Comparison of ENCODE assay signal across 11 mouse cellular contexts in the genomic region with DNA sequence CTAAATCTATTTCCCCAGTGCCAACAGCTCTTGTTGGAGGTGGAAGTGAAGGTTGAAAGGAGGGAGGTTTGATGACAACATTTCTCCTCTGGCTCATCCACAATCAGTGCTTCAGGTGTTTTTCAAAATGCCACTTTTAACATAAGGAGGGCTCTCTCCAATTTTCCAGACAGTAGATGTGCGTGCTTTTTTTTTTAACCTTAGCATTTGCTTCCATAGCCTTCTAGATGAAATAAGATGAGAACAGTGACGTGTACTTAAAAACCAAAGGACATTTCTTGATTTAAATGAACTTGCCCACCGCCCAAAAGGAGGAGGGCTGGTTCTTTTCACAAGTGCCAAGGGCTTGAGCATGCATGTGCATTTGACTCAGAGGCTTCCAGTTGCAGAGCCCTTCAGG. TPM values are rescaled to one million over a fixed set of nuclear protein-coding genes. Genes with fewer than 3 reads are reported as not detected.
DNase-seq lines count a peak whose midpoint lies in the region; ATAC-seq and TF ChIP-seq lines count a peak whose summit lies in the region.
"Had no signal": no experiment of that assay in that cellular context is flagged by ENCODE, and none has a peak within 500 bp of the region (broad histone marks: within the 10 kb centered on the region; RNA-seq: fewer than 3 reads in every experiment).

No protein-coding gene starts in this region.

- H3K27ac ChIP-seq in liver, postnatal 0 days (ENCODE audit: low read depth), result no peak overlapping the region
- H3K27ac ChIP-seq in liver, embryonic 11.5 days (ENCODE audit: low read depth, low read length), result no peak overlapping the region
- H3K27ac ChIP-seq in forebrain, embryonic 13.5 days, result no peak overlapping the region
- H3K27ac ChIP-seq in limb, embryonic 14.5 days (replicated peaks; ENCODE audit: low read depth, low read length), result no peak overlapping the region
- no peak overlapping the region for H3K27ac ChIP-seq in stomach, postnatal 0 days (replicated peaks)
- H3K27ac ChIP-seq: heart, embryonic 10.5 days; macrophage had no signal

- H3K4me1 ChIP-seq in liver, postnatal 0 days (ENCODE audit: insufficient read depth), result peaks cover 13% of the 10 kb centered on the region
- H3K4me1 ChIP-seq in liver, embryonic 11.5 days (replicated peaks; ENCODE audit: control insufficient read depth, insufficient read depth, low read length), result peaks cover 9% of the 10 kb centered on the region; the same call in 1 of the 2 replicates
- peaks cover 28% of the 10 kb centered on the region for H3K4me1 ChIP-seq in forebrain, embryonic 13.5 days
- peaks cover 6% of the 10 kb centered on the region; the same call in 1 of the 2 replicates for H3K4me1 ChIP-seq in limb, embryonic 14.5 days (ENCODE audit: control insufficient read depth, insufficient read depth, low read length)
- H3K4me1 ChIP-seq in stomach, postnatal 0 days (replicated peaks; ENCODE audit: control insufficient read depth, insufficient read depth), result peaks cover 8% of the 10 kb centered on the region; the same call in 1 of the 2 replicates

- TF ChIP-seq CTCF in liver, postnatal 0 days (IDR thresholded peaks at IDR 0.05; ENCODE audit: low read depth), result no peak
- TF ChIP-seq CTCF in stomach, postnatal 0 days (IDR thresholded peaks at IDR 0.05; ENCODE audit: low read depth), result no peak

- H3K36me3 ChIP-seq in liver, postnatal 0 days (replicated peaks; ENCODE audit: insufficient read depth, low read length), result no peaks in the 10 kb centered on the region
- H3K36me3 ChIP-seq in liver, embryonic 11.5 days (ENCODE audit: control insufficient read depth, insufficient read depth, low read length), result no peaks in the 10 kb centered on the region
- H3K36me3 ChIP-seq in forebrain, embryonic 13.5 days (ENCODE audit: poor library complexity, severe bottlenecking), result no peaks in the 10 kb centered on the region
- H3K36me3 ChIP-seq in limb, embryonic 14.5 days (ENCODE audit: control insufficient read depth, insufficient read depth, low read length), result no peaks in the 10 kb centered on the region
- H3K36me3 ChIP-seq in stomach, postnatal 0 days (ENCODE audit: control insufficient read depth, insufficient read depth, low read length), result no peaks in the 10 kb centered on the region
- H3K36me3 ChIP-seq: heart, embryonic 10.5 days had no signal

- H3K4me2 ChIP-seq in liver, postnatal 0 days (ENCODE audit: low read depth, low read length), result peak overlapping the region; percentile 92; the same call in 1 of the 2 replicates
- H3K4me2 ChIP-seq in liver, embryonic 11.5 days, result no peak overlapping the region; the same call in 1 of the 2 replicates
- H3K4me2 ChIP-seq in forebrain, embryonic 13.5 days, result peak overlapping the region; percentile 99
- peak overlapping the region; percentile 99; the same call in 1 of the 2 replicates for H3K4me2 ChIP-seq in limb, embryonic 14.5 days (replicated peaks; ENCODE audit: low read depth, low read length, severe bottlenecking)
- no peak overlapping the region for H3K4me2 ChIP-seq in stomach, postnatal 0 days (replicated peaks; ENCODE audit: low read depth)

- H3K9ac ChIP-seq in liver, postnatal 0 days (replicated peaks), result no peak overlapping the region
- no peak overlapping the region for H3K9ac ChIP-seq in liver, embryonic 11.5 days (ENCODE audit: low read depth, low read length)
- no peak overlapping the region for H3K9ac ChIP-seq in forebrain, embryonic 13.5 days
- H3K9ac ChIP-seq in limb, embryonic 14.5 days (ENCODE audit: low read depth, low read length, severe bottlenecking), result no peak overlapping the region
- H3K9ac ChIP-seq in stomach, postnatal 0 days (ENCODE audit: low read length), result no peak overlapping the region

- WGBS in liver, postnatal 0 days (ENCODE audit: insufficient replicate concordance), result 45% methylated on average over 3 of the region's 3 CpGs
- WGBS in liver, embryonic 11.5 days, result 39% methylated on average over 3 of the region's 3 CpGs
- 36% methylated on average over 3 of the region's 3 CpGs for WGBS in forebrain, embryonic 13.5 days
- 35% methylated on average over 3 of the region's 3 CpGs for WGBS in limb, embryonic 14.5 days
- 44% methylated on average over 3 of the region's 3 CpGs for WGBS in stomach, postnatal 0 days

- no peak overlapping the region for H3K4me3 ChIP-seq in liver, postnatal 0 days (ENCODE audit: low read depth, low read length)
- no peak overlapping the region for H3K4me3 ChIP-seq in liver, embryonic 11.5 days (ENCODE audit: low read depth, low read length)
- H3K4me3 ChIP-seq in forebrain, embryonic 13.5 days, result peak overlapping the region; percentile 56; the same call in 1 of the 2 replicates
- H3K4me3 ChIP-seq in limb, embryonic 14.5 days (replicated peaks; ENCODE audit: low read length), result peak overlapping the region; percentile 56; the same call in 1 of the 2 replicates
- H3K4me3 ChIP-seq in stomach, postnatal 0 days (ENCODE audit: low read depth, low read length), result peak overlapping the region; percentile 58; the same call in 1 of the 2 replicates
- H3K4me3 ChIP-seq: erythroblast, embryonic 14.5 days had no signal

- DNase-seq in liver, postnatal 0 days, result no peak
- no peak for DNase-seq in liver, embryonic 11.5 days (ENCODE audit: low spot score)
- no peak for DNase-seq in limb, embryonic 14.5 days (ENCODE audit: low spot score)
- no peak for DNase-seq in stomach, postnatal 0 days (ENCODE audit: low spot score)
- no peak for DNase-seq in right cerebral cortex, postnatal 36 days (ENCODE audit: low spot score in 2 of 2)
- no peak for DNase-seq in spleen, postnatal 14 days (ENCODE audit: low spot score in 2 of 2)
- DNase-seq: cerebellum, adult 11 months had no signal

- H3K27me3 ChIP-seq in liver, postnatal 0 days (ENCODE audit: insufficient read depth, low read length), result peaks cover 35% of the 10 kb centered on the region
- peaks cover 53% of the 10 kb centered on the region for H3K27me3 ChIP-seq in liver, embryonic 11.5 days (replicated peaks; ENCODE audit: control insufficient read depth, insufficient read depth, low read length)
- H3K27me3 ChIP-seq in forebrain, embryonic 13.5 days, result peaks cover 56% of the 10 kb centered on the region
- H3K27me3 ChIP-seq in limb, embryonic 14.5 days (ENCODE audit: control insufficient read depth, insufficient read depth, low read length), result peaks cover 41% of the 10 kb centered on the region
- H3K27me3 ChIP-seq in stomach, postnatal 0 days (ENCODE audit: control insufficient read depth, insufficient read depth, low read length), result peaks cover 4% of the 10 kb centered on the region; the same call in 1 of the 2 replicates

- no peak for TF ChIP-seq EP300 in liver, postnatal 0 days (IDR thresholded peaks at IDR 0.05; ENCODE audit: low read depth)
- TF ChIP-seq EP300 in stomach, postnatal 0 days (optimal IDR thresholded peaks at IDR 0.05), result no peak

- no peak for TF ChIP-seq POLR2A in limb, embryonic 14.5 days (IDR thresholded peaks at IDR 0.05; ENCODE audit: borderline replicate concordance, extremely low read depth, insufficient read depth, insufficient read length)

- no peaks in the 10 kb centered on the region for H3K9me3 ChIP-seq in liver, postnatal 0 days (ENCODE audit: low read length)
- no peaks in the 10 kb centered on the region for H3K9me3 ChIP-seq in liver, embryonic 11.5 days (ENCODE audit: control insufficient read depth, low read length)
- H3K9me3 ChIP-seq in forebrain, embryonic 13.5 days (replicated peaks), result no peaks in the 10 kb centered on the region
- no peaks in the 10 kb centered on the region for H3K9me3 ChIP-seq in limb, embryonic 14.5 days (ENCODE audit: control insufficient read depth, low read length)
- no peaks in the 10 kb centered on the region for H3K9me3 ChIP-seq in stomach, postnatal 0 days (ENCODE audit: control insufficient read depth, low read length)
- H3K9me3 ChIP-seq: heart, embryonic 10.5 days had no signal

- no peak for ATAC-seq in liver, postnatal 0 days
- ATAC-seq in liver, embryonic 11.5 days (replicated peaks; ENCODE audit: low FRiP score), result no peak
- no peak for ATAC-seq in forebrain, embryonic 13.5 days
- no peak for ATAC-seq in limb, embryonic 14.5 days (ENCODE audit: low FRiP score, low read depth)
- ATAC-seq in stomach, postnatal 0 days (ENCODE audit: low FRiP score, low TSS enrichment), result no peak

RNA-seq across cellular contexts. Expression of gene C1ql3, which starts 0.4 kb away (rescaled TPM):
- polyA plus RNA-seq in liver, postnatal 0 days (2015; fragmentation: Nextera tagmentation; extraction: Ambion mirVana), result 0.08 and 0.13 TPM in 2 replicates
- polyA plus RNA-seq in liver, embryonic 11.5 days (2014; fragmentation: Nextera tagmentation; extraction: Ambion mirVana), result 0.38 and 0.65 TPM in 2 replicates
- 0.81 and 1.3 TPM in 2 replicates for polyA plus RNA-seq in forebrain, embryonic 13.5 days (2015; fragmentation: Nextera tagmentation; extraction: Ambion mirVana)
- polyA plus RNA-seq in limb, embryonic 14.5 days (2012; rRNA removed), result 2.6 and 3.4 TPM in 2 replicates
- polyA plus RNA-seq in limb, embryonic 14.5 days (2014; fragmentation: Nextera tagmentation; extraction: Ambion mirVana), result 2.6 and 3.1 TPM in 2 replicates
- polyA plus RNA-seq in stomach, postnatal 0 days (2015; fragmentation: Nextera tagmentation; extraction: Ambion mirVana), result 0.19 and 0.24 TPM in 2 replicates
- polyA plus RNA-seq: erythroblast, embryonic 14.5 days; macrophage had no signal

Comparison
In these comparisons a context has a peak if more than half of its experiments do, and no peak if none do; other contexts are left out.
1. H3K4me2 ChIP-seq: peak in liver, postnatal 0 days (single experiment), forebrain, embryonic 13.5 days (single experiment) and limb, embryonic 14.5 days (single experiment); none in liver, embryonic 11.5 days (single experiment) and stomach, postnatal 0 days (single experiment).
2. H3K4me3 ChIP-seq: peak in forebrain, embryonic 13.5 days (single experiment), limb, embryonic 14.5 days (single experiment) and stomach, postnatal 0 days (single experiment); none in liver, postnatal 0 days (single experiment) and liver, embryonic 11.5 days (single experiment).